Mouse (Mus musculus) hindbrain, embryonic 11.5 days (tissue): ENCODE results near the gene Slc19a2. TPM values are rescaled to one million over a fixed set of nuclear protein-coding genes. Genes with fewer than 3 reads are reported as not detected.

ENCODE experiments used
- ATAC-seq: fragments of 200-750 bp; cut with Nextera tagmentation; 2 replicates; pipeline ENCODE4 v1.8.0; 2017; ENCODE audit warnings: mild to moderate bottlenecking, moderate TSS enrichment, moderate library complexity; ENCODE audit not compliant: low FRiP score
- DNase-seq: peaks from one replicate; pipeline ENCODE4 v3.0.0-alpha.2; 2015; ENCODE audit warnings: low spot score
- H3K27ac ChIP-seq: fragments of 300-500 bp; sonication (generic); 2 replicates; pipeline ENCODE4 v1.5.1; 2014; ENCODE audit warnings: mild to moderate bottlenecking, low read depth, low read length
- H3K27me3 ChIP-seq: fragments of 300-500 bp; sonication (generic); 2 replicates; pipeline ENCODE4 v1.6.1; 2014; ENCODE audit warnings: mild to moderate bottlenecking, low read length, moderate library complexity, mixed read lengths; ENCODE audit not compliant: control insufficient read depth, insufficient read depth
- H3K36me3 ChIP-seq: fragments of 300-500 bp; sonication (generic); 2 replicates; pipeline ENCODE4 v1.6.1; 2014; ENCODE audit warnings: mild to moderate bottlenecking, low read length, moderate library complexity, mixed read lengths; ENCODE audit not compliant: control insufficient read depth, insufficient read depth
- H3K4me1 ChIP-seq: fragments of 300-500 bp; sonication (generic); replicated peaks from 2 replicates; pipeline ENCODE4 v1.6.1; 2014; ENCODE audit warnings: low read length, mixed read lengths; ENCODE audit not compliant: control insufficient read depth, insufficient read depth
- H3K4me2 ChIP-seq: fragments of 300-500 bp; sonication (generic); replicated peaks from 2 replicates; pipeline ENCODE4 v1.6.1; 2014; ENCODE audit warnings: mild to moderate bottlenecking, low read depth, low read length
- H3K4me3 ChIP-seq: fragments of 300-500 bp; sonication (generic); 2 replicates; pipeline ENCODE4 v1.5.1; 2014; ENCODE audit warnings: low read depth, low read length
- H3K9ac ChIP-seq: fragments of 300-500 bp; sonication (generic); 2 replicates; pipeline ENCODE4 v1.6.1; 2014; ENCODE audit warnings: low read depth, low read length
- H3K9me3 ChIP-seq: fragments of 300-500 bp; sonication (generic); 2 replicates; pipeline ENCODE4 v1.6.1; 2016; ENCODE audit warnings: low read length; ENCODE audit not compliant: control insufficient read depth
- WGBS: fragments of 180-500 bp; shearing (Covaris S2); extraction: QIAGEN DNeasy Blood & Tissue Kit; methylation state at CpG from one replicate; pipeline ENCODE4 v1.1.7; 2014; 5-methylcytosine and 5-hydroxymethylcytosine counted together
- polyA plus RNA-seq: library from polyadenylated mRNA; unstranded; fragments of >200 nt; fragmentation: Nextera tagmentation; extraction: Ambion mirVana; gene quantifications from 2 replicates; pipeline ENCODE4 v1.2.1, GENCODE M21; 2014

Gene Slc19a2
- polyA plus RNA-seq, 1 experiment from 2014 or later = 9.2 TPM

- Histone ChIP-seq H3K4me2 (no peak overlapping the region), H3K9ac (no peak overlapping the region), H3K9me3 (no peaks in the 10 kb centered on the region), H3K4me1 (no peaks in the 10 kb centered on the region), H3K4me3 (no peak overlapping the region), H3K27me3 (no peaks in the 10 kb centered on the region), H3K27ac (no peak overlapping the region), H3K36me3 (peaks cover 3% of the 10 kb centered on the region; the same call in 1 of the 2 replicates)
- no peak for DNase-seq
- WGBS = 92% methylated on average over 6 of the region's 6 CpGs
- no peak for ATAC-seq
Measured at GRCm38 (mm10) chr1:164294071-164294470, 45.2 kb downstream of the Slc19a2 start.

- Histone ChIP-seq H3K27me3 (no peaks in the 10 kb centered on the region), H3K4me3 (no peak overlapping the region), H3K9ac (no peak overlapping the region), H3K4me2 (no peak overlapping the region), H3K9me3 (no peaks in the 10 kb centered on the region), H3K4me1 (no peaks in the 10 kb centered on the region), H3K36me3 (peaks cover 3% of the 10 kb centered on the region; the same call in 1 of the 2 replicates), H3K27ac (no peak overlapping the region)
- no peak for DNase-seq
- ATAC-seq = no peak
- 89% methylated on average over 4 of the region's 5 CpGs for WGBS
Measured at GRCm38 (mm10) chr1:164296473-164296872, 47.6 kb downstream of the Slc19a2 start.

GRCm38 (mm10) chr1:164301949-164302348 is 53.1 kb downstream of the Slc19a2 start:
- H3K27me3 ChIP-seq = no peaks in the 10 kb centered on the region
- no peaks in the 10 kb centered on the region for H3K4me1 ChIP-seq
- 90% methylated on average over 4 of the region's 4 CpGs for WGBS
- H3K4me2 ChIP-seq = no peak overlapping the region
- H3K36me3 ChIP-seq = no peaks in the 10 kb centered on the region
- H3K27ac ChIP-seq = no peak overlapping the region
- H3K4me3 ChIP-seq = no peak overlapping the region
- DNase-seq (no peak), ATAC-seq (no peak)
- H3K9ac ChIP-seq = no peak overlapping the region
- no peaks in the 10 kb centered on the region for H3K9me3 ChIP-seq

- H3K4me2 ChIP-seq = no peak within 1 kb of the TSS
- H3K9me3 ChIP-seq = no peaks in the 10 kb centered on the region
- no peaks in the 10 kb centered on the region for H3K36me3 ChIP-seq
- H3K4me1 ChIP-seq = no peaks in the 10 kb centered on the region
- H3K27ac ChIP-seq = no peak within 1 kb of the TSS
- DNase-seq (no peak), ATAC-seq (no peak)
- no peak within 1 kb of the TSS for H3K9ac ChIP-seq
- 91% methylated on average over 5 of the region's 5 CpGs for WGBS
- no peaks in the 10 kb centered on the region for H3K27me3 ChIP-seq
- H3K4me3 ChIP-seq = no peak within 1 kb of the TSS
Measured at GRCm38 (mm10) chr1:164303821-164304220, 55.0 kb downstream of the Slc19a2 start, which contains the start of gene Nme7. Gene Nme7, plus strand, starts transcription at chr1:164304121.

- Histone ChIP-seq H3K27me3 (no peaks in the 10 kb centered on the region), H3K4me1 (no peaks in the 10 kb centered on the region), H3K27ac (no peak within 1 kb of the TSS), H3K9ac (peak within 1 kb of the TSS; percentile 48), H3K9me3 (no peaks in the 10 kb centered on the region), H3K36me3 (no peaks in the 10 kb centered on the region), H3K4me2 (peak within 1 kb of the TSS; percentile 59), H3K4me3 (peak within 1 kb of the TSS; percentile 48)
- peak; percentile 100 for DNase-seq
- under 1% methylated on average over 35 of the region's 35 CpGs for WGBS
- ATAC-seq = peak; percentile 99
Measured at GRCm38 (mm10) chr1:164307124-164307751, 58.4 kb downstream of the Slc19a2 start, which contains the start of gene Blzf1. Gene Blzf1, minus strand, starts transcription at chr1:164307489.

GRCm38 (mm10) chr1:164307922-164308321 is 59.1 kb downstream of the Slc19a2 start:
- 14% methylated on average over 10 of the region's 10 CpGs for WGBS
- Histone ChIP-seq H3K9ac (peak overlapping the region; percentile 44), H3K9me3 (no peaks in the 10 kb centered on the region), H3K4me1 (no peaks in the 10 kb centered on the region), H3K27ac (no peak overlapping the region), H3K36me3 (no peaks in the 10 kb centered on the region), H3K4me2 (peak overlapping the region; percentile 39), H3K4me3 (peak overlapping the region; percentile 48), H3K27me3 (no peaks in the 10 kb centered on the region)
- peak; percentile 20; the same call in 1 of the 2 replicates for ATAC-seq
- no peak for DNase-seq

GRCm38 (mm10) chr1:164314085-164314484 is 65.2 kb downstream of the Slc19a2 start:
- H3K27me3 ChIP-seq = no peaks in the 10 kb centered on the region
- no peaks in the 10 kb centered on the region for H3K9me3 ChIP-seq
- no peak for ATAC-seq
- H3K4me1 ChIP-seq = no peaks in the 10 kb centered on the region
- no peaks in the 10 kb centered on the region for H3K36me3 ChIP-seq
- no peak overlapping the region for H3K4me2 ChIP-seq
- no peak overlapping the region for H3K9ac ChIP-seq
- no peak overlapping the region for H3K4me3 ChIP-seq
- 91% methylated on average over 5 of the region's 5 CpGs for whole genome bisulfite sequencing
- H3K27ac ChIP-seq = no peak overlapping the region
- DNase-seq = no peak

Other genes starting within 250 kb of the Slc19a2 start
- not detected in 2 replicates for gene Sele, start 200.8 kb upstream of the Slc19a2 start, polyA plus RNA-seq
- not detected in 2 replicates for gene Sell, start 187.1 kb upstream of the Slc19a2 start, polyA plus RNA-seq
- 0.06 TPM in 1 of 2 replicates, not detected in the other for gene Selp, start 133.8 kb upstream of the Slc19a2 start, polyA plus RNA-seq
- gene F5, start 97.2 kb upstream of the Slc19a2 start, polyA plus RNA-seq = 0.28 TPM in 2 replicates
- gene Ccdc181, start 26.5 kb downstream of the Slc19a2 start, polyA plus RNA-seq = 16.3 and 18.1 TPM in 2 replicates
- gene Nme7, start 55.1 kb downstream of the Slc19a2 start, polyA plus RNA-seq = 30.4 and 32.8 TPM in 2 replicates
- gene Blzf1, start 58.4 kb downstream of the Slc19a2 start, polyA plus RNA-seq = 28.8 and 30.8 TPM in 2 replicates
- 28.7 and 37.3 TPM in 2 replicates for gene Atp1b1, start 209.3 kb downstream of the Slc19a2 start, polyA plus RNA-seq